Mouse (Mus musculus) liver, embryonic 14.5 days (tissue): ENCODE data around the gene Kat8. TPM values are rescaled to one million over a fixed set of nuclear protein-coding genes. Genes with fewer than 3 reads are reported as not detected.

ENCODE experiments used
- ATAC-seq: fragments of 200-750 bp; cut with Nextera tagmentation; 2 replicates; pipeline ENCODE4 v1.8.0; 2017; ENCODE audit warnings: moderate number of reproducible peaks, mild to moderate bottlenecking, moderate library complexity; ENCODE audit not compliant: insufficient read depth
- DNase-seq, 3 experiments: peaks; one replicate each; pipeline ENCODE4 v3.0.0-alpha.2; 2012 to 2013; ENCODE audit warnings: low read depth in 3 of 3, low spot score in 3 of 3
- H3K27ac ChIP-seq: fragments of 300-500 bp; sonication (generic); 2 replicates; pipeline ENCODE4 v1.5.1; 2014; ENCODE audit warnings: moderate library complexity, mild to moderate bottlenecking, control low read depth, inconsistent platforms
- H3K27me3 ChIP-seq: fragments of 300-500 bp; sonication (generic); 2 replicates; pipeline ENCODE4 v1.6.1; 2014; ENCODE audit warnings: mild to moderate bottlenecking, low read length, moderate library complexity; ENCODE audit not compliant: control insufficient read depth, insufficient read depth
- H3K36me3 ChIP-seq: fragments of 300-500 bp; sonication (generic); replicated peaks from 2 replicates; pipeline ENCODE4 v1.6.1; 2014; ENCODE audit warnings: low read depth; ENCODE audit not compliant: control insufficient read depth, insufficient read depth
- H3K4me1 ChIP-seq, 2 experiments: fragments of 200-500 bp in 1 of 2; fragments of 300-500 bp in 1 of 2; sonication (generic) in 1 of 2; replicated peaks; 2 replicates each; pipeline ENCODE4 v1.6.1; 2012 to 2014; ENCODE audit warnings: antibody characterized with exemption in 1 of 2, inconsistent platforms in 1 of 2, low read length in 1 of 2; ENCODE audit not compliant: control insufficient read depth in 2 of 2, insufficient read depth in 2 of 2
- H3K4me2 ChIP-seq: fragments of 300-500 bp; sonication (generic); 2 replicates; pipeline ENCODE4 v1.6.1; 2014; ENCODE audit warnings: low read depth, mild to moderate bottlenecking, control low read depth, moderate library complexity
- H3K4me3 ChIP-seq, 2 experiments: fragments of 200-500 bp in 1 of 2; fragments of 300-500 bp in 1 of 2; sonication (generic) in 1 of 2; 2 replicates each; pipeline ENCODE4 v1.5.1; 2012 to 2014; ENCODE audit warnings: low read depth in 2 of 2, low read length in 2 of 2, mild to moderate bottlenecking in 2 of 2, control low read depth in 1 of 2, inconsistent platforms in 1 of 2, moderate library complexity in 1 of 2; ENCODE audit not compliant: insufficient read depth in 1 of 2
- H3K9ac ChIP-seq: fragments of 300-500 bp; sonication (generic); replicated peaks from 2 replicates; pipeline ENCODE4 v1.6.1; 2014; ENCODE audit warnings: mild to moderate bottlenecking, control low read depth, moderate library complexity
- H3K9me3 ChIP-seq: fragments of 300-500 bp; sonication (generic); 2 replicates; pipeline ENCODE4 v1.6.1; 2016; ENCODE audit warnings: low read length, mixed read lengths; ENCODE audit not compliant: control insufficient read depth
- CTCF ChIP-seq: IDR thresholded peaks from 2 replicates; pipeline ENCODE4 v1.5.1; 2016; ENCODE audit warnings: antibody characterized with exemption, low read depth, control low read depth
- EP300 ChIP-seq: IDR thresholded peaks from 2 replicates; pipeline ENCODE4 v1.6.1; 2016; ENCODE audit warnings: antibody characterized with exemption, low read depth
- WGBS: fragments of 180-500 bp; shearing (Covaris S2); extraction: QIAGEN DNeasy Blood & Tissue Kit; methylation state at CpG from one replicate; pipeline ENCODE4 v1.1.7; 2014; ENCODE audit not compliant: insufficient replicate concordance; 5-methylcytosine and 5-hydroxymethylcytosine counted together
- polyA plus RNA-seq, 2 experiments: library from polyadenylated mRNA; depleted of rRNA in 1 of 2; stranded (reverse) in 1 of 2; unstranded in 1 of 2; fragments of >200 nt; fragmentation: Nextera tagmentation in 1 of 2; extraction: Ambion mirVana in 1 of 2; gene quantifications; 2 replicates each; pipeline versions ENCODE4 v1.2.1 to v1.2.3; 2012 to 2014

Gene Kat8
- polyA plus RNA-seq, 2 experiments: 13.7 to 17.6 TPM

DNA sequence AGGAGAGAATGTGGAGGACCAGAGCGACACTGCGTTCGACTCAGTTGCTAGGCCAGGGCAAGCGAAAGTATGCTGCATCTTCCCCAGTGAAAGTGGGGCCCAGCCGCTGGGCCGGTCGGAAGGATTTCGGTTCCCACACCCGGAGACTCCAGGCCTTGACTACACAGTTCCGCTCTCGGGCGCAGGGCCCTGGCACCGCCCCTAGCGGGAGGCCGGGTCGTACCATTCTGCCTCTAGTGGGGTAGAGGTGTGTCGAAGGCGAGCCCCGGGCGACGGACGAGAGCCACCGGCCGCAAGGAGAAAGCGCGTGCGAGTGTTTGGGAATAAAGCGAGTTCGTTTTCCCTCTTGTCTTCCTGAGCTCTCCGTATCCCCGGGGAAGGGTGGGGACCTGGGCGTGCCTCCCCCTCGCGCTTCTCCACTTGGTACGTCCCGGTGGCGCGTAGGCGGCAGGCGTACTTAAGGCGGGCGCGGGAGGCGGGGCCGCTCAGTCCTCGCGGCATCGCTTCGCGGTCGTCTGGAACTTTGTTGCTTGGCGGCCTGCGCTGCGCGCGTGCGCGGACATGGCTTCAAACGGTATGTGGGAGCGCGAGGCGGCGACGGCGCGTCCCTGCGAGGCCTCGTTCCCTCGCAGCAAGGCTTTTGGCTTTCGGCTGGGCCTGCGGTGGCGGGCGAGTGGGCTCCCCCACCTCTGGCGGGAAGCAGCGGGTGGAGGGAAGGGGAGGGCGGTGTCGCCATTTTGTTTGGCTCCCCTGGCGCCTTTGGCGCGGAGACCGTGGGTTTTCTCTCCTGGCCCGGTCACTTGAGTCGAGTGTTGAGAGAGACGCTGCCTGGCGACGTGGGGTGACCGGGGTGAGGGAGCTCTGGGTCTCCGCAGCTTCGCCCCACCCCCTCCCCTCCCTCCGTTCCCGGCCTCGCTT lies 54.9 kb downstream of the Kat8 start, which contains the start of gene Fus:
Fus (plus strand) TSS at position 454 of the 918 bp plus-strand sequence.
- H3K9ac ChIP-seq: peak within 1 kb of the TSS; percentile 84
- DNase-seq: peak; percentile 85 to 87 (median 87)
- peak; percentile 92 for ATAC-seq
- peaks cover 9 to 10% of the 10 kb centered on the region in 2 experiments for H3K4me1 ChIP-seq
- TF ChIP-seq CTCF (peak; percentile 40), EP300 (peak; percentile 65)
- under 1% methylated on average over 89 of the region's 92 CpGs for WGBS
- peak within 1 kb of the TSS; percentile 86 to 95 for H3K4me3 ChIP-seq
- H3K27ac ChIP-seq: peak within 1 kb of the TSS; percentile 82
- H3K9me3 ChIP-seq: no peaks in the 10 kb centered on the region
- no peaks in the 10 kb centered on the region for H3K27me3 ChIP-seq
- H3K4me2 ChIP-seq: peak within 1 kb of the TSS; percentile 96
- peaks cover 28% of the 10 kb centered on the region for H3K36me3 ChIP-seq

DNA sequence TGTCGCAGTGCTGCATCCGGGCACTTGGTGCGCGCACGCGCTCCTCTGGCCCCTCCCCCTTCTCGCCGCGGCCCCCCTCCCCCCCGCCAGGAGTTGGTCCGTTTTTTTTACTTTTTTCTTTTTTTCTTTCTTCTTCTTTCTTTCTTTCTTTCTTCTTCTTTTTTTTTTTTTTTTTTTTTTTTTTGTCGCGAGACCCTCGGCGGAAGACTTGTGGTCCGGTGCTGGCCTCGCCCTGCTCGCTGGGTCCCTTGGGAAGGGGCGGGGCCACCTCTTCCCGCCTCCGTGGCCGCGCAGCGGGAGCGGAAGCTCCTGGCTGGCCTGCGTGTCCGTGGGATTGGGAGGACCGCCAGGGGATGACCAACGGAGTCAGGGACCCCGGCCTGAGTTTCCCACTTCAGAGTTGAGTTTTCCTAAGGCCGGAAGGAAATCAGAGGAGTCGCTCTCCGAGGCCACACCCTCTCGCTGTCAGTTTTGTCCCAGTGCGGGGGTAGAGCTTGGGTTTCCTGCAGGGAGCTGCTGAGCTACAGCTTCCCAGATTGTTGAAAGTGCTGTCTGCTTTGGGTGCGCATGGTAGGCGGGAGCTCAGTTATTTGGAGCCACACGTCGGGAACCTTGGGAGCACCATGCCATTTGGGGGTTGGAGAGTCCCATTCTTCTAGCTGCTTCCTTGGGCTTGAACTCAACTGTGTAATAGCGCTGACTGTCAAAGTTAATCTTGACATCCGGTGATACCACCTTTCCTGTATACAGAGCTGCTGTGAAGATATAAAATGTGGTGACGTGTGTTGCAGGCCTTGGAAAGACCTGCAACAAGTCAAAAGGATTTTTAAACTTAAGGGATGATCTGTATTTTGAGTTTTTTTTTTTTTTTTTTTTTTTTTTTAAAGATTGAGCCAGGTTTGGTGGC lies 55.9 kb downstream of the Kat8 start:
- under 1% methylated on average over 42 of the region's 42 CpGs for WGBS
- peaks cover 9 to 10% of the 10 kb centered on the region in 2 experiments for H3K4me1 ChIP-seq

DNA sequence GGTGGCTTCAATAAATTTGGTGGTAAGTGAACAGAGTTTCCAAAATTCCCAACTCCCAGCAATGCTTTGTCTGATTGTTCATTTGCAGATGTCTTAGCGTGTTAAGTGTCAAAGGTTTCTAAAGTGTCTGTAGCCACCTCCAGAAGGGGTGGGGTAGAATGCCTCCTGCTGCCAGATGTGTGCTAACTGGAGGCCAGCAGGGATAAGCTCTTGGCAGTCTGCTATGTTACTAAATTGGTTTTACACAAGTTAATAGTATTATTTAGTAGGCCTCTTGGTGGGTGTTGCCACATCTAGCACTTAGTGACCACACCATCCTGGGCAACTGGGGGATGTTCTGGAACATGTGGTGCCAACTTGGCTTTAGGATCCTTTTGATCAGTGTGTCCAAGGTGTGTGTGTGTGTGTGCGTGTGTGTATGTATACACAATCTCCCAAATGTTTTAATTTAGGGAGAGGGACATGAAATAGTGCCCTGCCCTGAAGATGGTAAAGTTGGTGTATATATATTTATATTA lies 62.2 kb downstream of the Kat8 start:
- H3K4me2 ChIP-seq: no peak overlapping the region
- no peaks in the 10 kb centered on the region for H3K9me3 ChIP-seq
- H3K4me1 ChIP-seq: peaks cover 0 to 2% of the 10 kb centered on the region in 2 experiments; a peak in 3 of 4 replicates
- no peak overlapping the region for H3K27ac ChIP-seq
- no peak overlapping the region for H3K4me3 ChIP-seq
- ATAC-seq (no peak), DNase-seq (no peak)
- H3K27me3 ChIP-seq: no peaks in the 10 kb centered on the region
- H3K36me3 ChIP-seq: peaks cover 96% of the 10 kb centered on the region
- WGBS: 91% methylated on average over 2 of the region's 2 CpGs
- TF ChIP-seq EP300 (no peak), CTCF (no peak)
- no peak overlapping the region for H3K9ac ChIP-seq

More for the DNA sequence above, 55.9 kb downstream of the Kat8 start:
- peak overlapping the region; percentile 96 for H3K4me2 ChIP-seq
- TF ChIP-seq EP300 (no peak), CTCF (no peak)
- peaks cover 37% of the 10 kb centered on the region for H3K36me3 ChIP-seq
- H3K9me3 ChIP-seq: no peaks in the 10 kb centered on the region
- no peaks in the 10 kb centered on the region for H3K27me3 ChIP-seq
- peak overlapping the region; percentile 86 to 95 for H3K4me3 ChIP-seq
- ATAC-seq (peak; percentile 67), DNase-seq (peak; percentile 49 to 58 (median 52))
- H3K27ac ChIP-seq: peak overlapping the region; percentile 82
- H3K9ac ChIP-seq: peak overlapping the region; percentile 84

Other genes starting within 250 kb of the Kat8 start
- gene Bcl7c, start 203.6 kb upstream of the Kat8 start, polyA plus RNA-seq (2012; rRNA removed): 11.6 and 12.5 TPM in 2 replicates
- 21.7 and 27.9 TPM in 2 replicates for gene Bcl7c, start 203.6 kb upstream of the Kat8 start, polyA plus RNA-seq (2014; fragmentation: Nextera tagmentation; extraction: Ambion mirVana)
- gene Ctf1, start 199.8 kb upstream of the Kat8 start, polyA plus RNA-seq (2012; rRNA removed): 2.6 and 4.3 TPM in 2 replicates
- 1.7 and 2.5 TPM in 2 replicates for gene Ctf1, start 199.8 kb upstream of the Kat8 start, polyA plus RNA-seq (2014; fragmentation: Nextera tagmentation; extraction: Ambion mirVana)
- gene Ctf2, start 180.3 kb upstream of the Kat8 start, polyA plus RNA-seq (2012; rRNA removed): not detected in 2 replicates
- 0.05 and 0.15 TPM in 2 replicates for gene Ctf2, start 180.3 kb upstream of the Kat8 start, polyA plus RNA-seq (2014; fragmentation: Nextera tagmentation; extraction: Ambion mirVana)
- 10.8 and 11.3 TPM in 2 replicates for gene Fbxl19, start 168.0 kb upstream of the Kat8 start, polyA plus RNA-seq (2012; rRNA removed)
- gene Fbxl19, start 168.0 kb upstream of the Kat8 start, polyA plus RNA-seq (2014; fragmentation: Nextera tagmentation; extraction: Ambion mirVana): 0.85 and 1.1 TPM in 2 replicates
- gene Orai3, start 142.7 kb upstream of the Kat8 start, polyA plus RNA-seq (2012; rRNA removed): 6.9 and 7.2 TPM in 2 replicates
- gene Orai3, start 142.7 kb upstream of the Kat8 start, polyA plus RNA-seq (2014; fragmentation: Nextera tagmentation; extraction: Ambion mirVana): 3.9 and 4.9 TPM in 2 replicates
- 5.7 TPM in 2 replicates for gene Setd1a, start 135.8 kb upstream of the Kat8 start, polyA plus RNA-seq (2012; rRNA removed)
- 10.5 and 12.3 TPM in 2 replicates for gene Setd1a, start 135.8 kb upstream of the Kat8 start, polyA plus RNA-seq (2014; fragmentation: Nextera tagmentation; extraction: Ambion mirVana)
- gene Gm49388, start 126.9 kb upstream of the Kat8 start, polyA plus RNA-seq (2012; rRNA removed): 1.2 TPM in 1 of 2 replicates, not detected in the other
- not detected in 2 replicates for gene Gm49388, start 126.9 kb upstream of the Kat8 start, polyA plus RNA-seq (2014; fragmentation: Nextera tagmentation; extraction: Ambion mirVana)
- gene Hsd3b7, start 111.9 kb upstream of the Kat8 start, polyA plus RNA-seq (2012; rRNA removed): 44.8 and 45.5 TPM in 2 replicates
- gene Hsd3b7, start 111.9 kb upstream of the Kat8 start, polyA plus RNA-seq (2014; fragmentation: Nextera tagmentation; extraction: Ambion mirVana): 44.8 and 45.5 TPM in 2 replicates
- gene Stx4a, start 88.2 kb upstream of the Kat8 start, polyA plus RNA-seq (2012; rRNA removed): 20.4 and 34.9 TPM in 2 replicates
- gene Stx4a, start 88.2 kb upstream of the Kat8 start, polyA plus RNA-seq (2014; fragmentation: Nextera tagmentation; extraction: Ambion mirVana): 7.2 and 8.1 TPM in 2 replicates
- gene Stx1b, start 88.0 kb upstream of the Kat8 start, polyA plus RNA-seq (2012; rRNA removed): 0.95 and 1.1 TPM in 2 replicates
- gene Stx1b, start 88.0 kb upstream of the Kat8 start, polyA plus RNA-seq (2014; fragmentation: Nextera tagmentation; extraction: Ambion mirVana): 0.05 and 0.21 TPM in 2 replicates
- 5.8 and 6.7 TPM in 2 replicates for gene Zfp646, start 36.3 kb upstream of the Kat8 start, polyA plus RNA-seq (2012; rRNA removed)
- gene Zfp646, start 36.3 kb upstream of the Kat8 start, polyA plus RNA-seq (2014; fragmentation: Nextera tagmentation; extraction: Ambion mirVana): 4.6 and 5.1 TPM in 2 replicates
- gene Zfp668, start 35.7 kb upstream of the Kat8 start, polyA plus RNA-seq (2012; rRNA removed): 3.0 TPM in 2 replicates
- 3.9 and 4.3 TPM in 2 replicates for gene Zfp668, start 35.7 kb upstream of the Kat8 start, polyA plus RNA-seq (2014; fragmentation: Nextera tagmentation; extraction: Ambion mirVana)
- 0.38 and 0.48 TPM in 2 replicates for gene Prss53, start 21.5 kb upstream of the Kat8 start, polyA plus RNA-seq (2012; rRNA removed)
- gene Prss53, start 21.5 kb upstream of the Kat8 start, polyA plus RNA-seq (2014; fragmentation: Nextera tagmentation; extraction: Ambion mirVana): 0.05 and 0.29 TPM in 2 replicates
- not detected in 2 replicates for gene Gm21974, start 17.1 kb upstream of the Kat8 start, polyA plus RNA-seq (2012; rRNA removed)
- gene Gm21974, start 17.1 kb upstream of the Kat8 start, polyA plus RNA-seq (2014; fragmentation: Nextera tagmentation; extraction: Ambion mirVana): not detected in 2 replicates
- 74.0 and 104 TPM in 2 replicates for gene Vkorc1, start 16.9 kb upstream of the Kat8 start, polyA plus RNA-seq (2012; rRNA removed)
- 107 and 116 TPM in 2 replicates for gene Vkorc1, start 16.9 kb upstream of the Kat8 start, polyA plus RNA-seq (2014; fragmentation: Nextera tagmentation; extraction: Ambion mirVana)
- gene Bckdk, start 8.4 kb upstream of the Kat8 start, polyA plus RNA-seq (2012; rRNA removed): 28.0 and 29.7 TPM in 2 replicates
- 68.3 and 76.0 TPM in 2 replicates for gene Bckdk, start 8.4 kb upstream of the Kat8 start, polyA plus RNA-seq (2014; fragmentation: Nextera tagmentation; extraction: Ambion mirVana)
- 8.3 and 12.6 TPM in 2 replicates for gene Prss8, start 17.6 kb downstream of the Kat8 start, polyA plus RNA-seq (2012; rRNA removed)
- 9.8 and 10.3 TPM in 2 replicates for gene Prss8, start 17.6 kb downstream of the Kat8 start, polyA plus RNA-seq (2014; fragmentation: Nextera tagmentation; extraction: Ambion mirVana)
- gene Prss36, start 34.2 kb downstream of the Kat8 start, polyA plus RNA-seq (2012; rRNA removed): 2.0 and 2.3 TPM in 2 replicates
- gene Prss36, start 34.2 kb downstream of the Kat8 start, polyA plus RNA-seq (2014; fragmentation: Nextera tagmentation; extraction: Ambion mirVana): 3.0 TPM in 2 replicates
- gene Fus, start 54.9 kb downstream of the Kat8 start, polyA plus RNA-seq (2012; rRNA removed): 169 and 278 TPM in 2 replicates
- 15.8 and 17.1 TPM in 2 replicates for gene Fus, start 54.9 kb downstream of the Kat8 start, polyA plus RNA-seq (2014; fragmentation: Nextera tagmentation; extraction: Ambion mirVana)
- gene Pycard, start 81.4 kb downstream of the Kat8 start, polyA plus RNA-seq (2012; rRNA removed): 13.8 and 20.2 TPM in 2 replicates
- 37.1 and 39.3 TPM in 2 replicates for gene Pycard, start 81.4 kb downstream of the Kat8 start, polyA plus RNA-seq (2014; fragmentation: Nextera tagmentation; extraction: Ambion mirVana)
- 0.03 and 0.04 TPM in 2 replicates for gene Trim72, start 91.4 kb downstream of the Kat8 start, polyA plus RNA-seq (2012; rRNA removed)
- gene Trim72, start 91.4 kb downstream of the Kat8 start, polyA plus RNA-seq (2014; fragmentation: Nextera tagmentation; extraction: Ambion mirVana): not detected in 2 replicates
- 1.9 and 2.7 TPM in 2 replicates for gene Itgam, start 150.1 kb downstream of the Kat8 start, polyA plus RNA-seq (2012; rRNA removed)
- 1.1 and 1.5 TPM in 2 replicates for gene Itgam, start 150.1 kb downstream of the Kat8 start, polyA plus RNA-seq (2014; fragmentation: Nextera tagmentation; extraction: Ambion mirVana)
- gene Gm49368, start 150.2 kb downstream of the Kat8 start, polyA plus RNA-seq (2012; rRNA removed): 0.02 TPM in 1 of 2 replicates, not detected in the other
- gene Gm49368, start 150.2 kb downstream of the Kat8 start, polyA plus RNA-seq (2014; fragmentation: Nextera tagmentation; extraction: Ambion mirVana): 0.03 TPM in 1 of 2 replicates, not detected in the other
- gene Itgax, start 217.0 kb downstream of the Kat8 start, polyA plus RNA-seq (2012; rRNA removed): 0.09 and 0.16 TPM in 2 replicates
- gene Itgax, start 217.0 kb downstream of the Kat8 start, polyA plus RNA-seq (2014; fragmentation: Nextera tagmentation; extraction: Ambion mirVana): 0.10 and 0.16 TPM in 2 replicates
- gene Itgad, start 241.9 kb downstream of the Kat8 start, polyA plus RNA-seq (2012; rRNA removed): 0.01 and 0.08 TPM in 2 replicates
- not detected in 2 replicates for gene Itgad, start 241.9 kb downstream of the Kat8 start, polyA plus RNA-seq (2014; fragmentation: Nextera tagmentation; extraction: Ambion mirVana)